Mouse (Mus musculus): ENCODE measurements around the gene Wdr5. TPM values are rescaled to one million over a fixed set of nuclear protein-coding genes. Genes with fewer than 3 reads are reported as not detected.
"Not testable (repeated sequence)": the region's sequence is repeated elsewhere in the genome, so short reads cannot be mapped to it uniquely, and the experiment has no call there.

The Wdr5 gene
- total RNA-seq, 2 experiments from 2014 or later: 25.4 to 28.5 TPM

DNA sequence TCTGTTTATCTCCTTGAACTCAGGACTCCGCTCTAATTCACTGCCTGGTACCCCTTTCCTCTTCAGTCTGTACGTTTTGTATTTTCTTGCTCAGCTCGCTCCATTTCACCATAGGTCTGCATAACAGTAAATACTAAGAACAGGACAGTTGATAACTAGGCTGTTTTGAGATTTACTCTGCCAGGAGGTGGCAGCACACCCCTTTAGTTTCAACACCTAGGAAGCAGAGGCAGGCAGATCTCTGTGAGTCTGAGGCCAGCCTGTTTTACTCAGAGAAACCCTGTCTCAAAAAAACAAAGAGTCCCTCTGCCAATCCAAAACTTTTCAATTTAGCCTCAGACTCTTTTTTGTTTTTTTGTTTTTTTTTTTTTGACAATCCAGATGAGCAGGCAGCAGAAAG, 21.0 kb upstream of the Wdr5 start:
- intact Hi-C loops (cut with DNase I): no loop called here
- no peak for DNase-seq

DNA sequence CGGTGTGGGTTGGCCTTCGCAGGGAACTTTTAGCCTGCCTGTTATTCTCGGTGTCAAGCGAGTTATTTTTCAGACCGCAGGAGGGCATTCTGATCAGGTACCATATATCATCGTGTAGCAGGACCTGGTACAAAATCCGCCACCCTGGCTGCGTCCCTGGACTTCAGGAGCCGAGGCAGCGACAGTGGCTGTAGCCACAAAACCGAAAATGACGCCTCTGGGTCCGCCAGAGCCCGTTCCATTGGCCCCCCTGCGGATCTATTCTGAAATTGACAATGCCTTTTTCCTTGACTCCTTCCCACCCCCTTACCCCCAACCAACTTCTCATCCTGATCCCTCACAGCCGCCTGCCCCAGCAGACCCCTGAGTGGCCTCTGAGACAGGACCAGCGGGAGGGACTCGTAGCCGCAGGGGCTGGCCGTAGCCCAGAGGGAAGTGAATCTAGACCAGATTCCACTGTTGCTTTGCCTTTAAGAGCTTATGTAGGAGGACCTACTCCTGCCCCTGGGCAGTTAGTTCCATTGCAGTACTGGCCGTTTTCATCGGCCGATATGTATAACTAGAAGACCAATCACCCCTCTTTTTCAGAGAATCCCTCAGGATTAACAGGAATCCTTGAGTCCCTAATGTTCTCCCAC, 18.4 kb upstream of the Wdr5 start:
- DNase-seq: no peak
- intact Hi-C loops (cut with DNase I): no loop called here

DNA sequence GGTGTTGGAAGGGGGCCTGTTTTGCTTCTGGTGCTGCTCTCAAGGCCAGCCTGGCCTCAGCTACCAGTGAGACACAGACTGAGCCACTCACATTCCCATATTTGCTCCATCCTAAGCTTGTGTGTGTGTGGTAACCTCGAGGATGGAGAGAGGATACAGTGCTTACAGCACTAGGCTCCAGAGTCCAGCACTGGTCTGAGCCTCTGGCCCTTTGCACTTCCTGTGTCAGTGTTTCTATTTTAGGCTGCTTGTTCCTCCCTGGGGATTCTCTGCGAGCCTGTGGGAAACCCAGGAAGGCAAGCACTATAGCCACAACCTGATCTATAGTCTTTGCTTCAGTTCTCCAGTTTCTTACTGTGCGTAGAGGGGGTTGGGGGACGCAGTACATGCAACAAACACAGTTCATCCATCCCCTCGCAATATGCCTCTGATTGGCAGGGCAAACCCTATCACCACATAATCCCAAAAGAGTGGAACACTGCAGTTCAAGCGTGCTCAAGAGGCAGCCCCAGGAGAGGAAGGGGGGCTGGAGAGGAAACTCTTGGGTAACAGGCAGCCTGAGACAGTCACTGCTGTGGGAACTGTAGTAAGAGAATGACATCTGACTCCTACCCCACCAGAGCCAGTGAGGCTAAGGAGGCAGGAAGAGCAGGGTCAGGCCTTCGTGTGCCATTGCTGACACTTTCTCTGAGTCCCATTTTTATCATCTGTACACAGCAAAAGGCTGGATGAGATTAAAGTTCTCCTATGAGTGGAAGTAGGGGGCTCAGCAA, 10.7 kb upstream of the Wdr5 start:
- peak; percentile 52 to 57 for DNase-seq
- intact Hi-C loops (cut with DNase I): no loop called here

DNA sequence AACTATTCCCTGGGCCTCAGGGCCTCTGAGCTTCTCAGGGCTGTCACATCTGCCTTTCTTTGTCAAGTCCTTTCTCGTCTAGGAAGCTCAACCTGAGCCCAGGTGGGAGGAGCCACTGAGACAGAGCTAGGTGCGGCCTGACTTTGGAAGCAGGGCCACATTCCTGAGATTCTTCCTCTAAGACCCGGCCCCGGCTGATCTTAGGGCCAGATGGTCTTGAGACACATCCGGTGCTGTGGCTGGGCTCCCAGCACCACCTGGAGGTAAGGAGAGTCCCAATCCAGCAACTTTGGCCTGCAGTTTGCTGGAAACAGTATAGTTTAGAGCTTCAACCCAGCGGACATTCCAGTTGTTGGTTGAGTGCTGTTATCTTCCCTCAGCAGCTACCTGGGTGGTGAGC, 9.4 kb upstream of the Wdr5 start:
- intact Hi-C loops (cut with DNase I): no loop called here
- peak; percentile 5 to 12 for DNase-seq

DNA sequence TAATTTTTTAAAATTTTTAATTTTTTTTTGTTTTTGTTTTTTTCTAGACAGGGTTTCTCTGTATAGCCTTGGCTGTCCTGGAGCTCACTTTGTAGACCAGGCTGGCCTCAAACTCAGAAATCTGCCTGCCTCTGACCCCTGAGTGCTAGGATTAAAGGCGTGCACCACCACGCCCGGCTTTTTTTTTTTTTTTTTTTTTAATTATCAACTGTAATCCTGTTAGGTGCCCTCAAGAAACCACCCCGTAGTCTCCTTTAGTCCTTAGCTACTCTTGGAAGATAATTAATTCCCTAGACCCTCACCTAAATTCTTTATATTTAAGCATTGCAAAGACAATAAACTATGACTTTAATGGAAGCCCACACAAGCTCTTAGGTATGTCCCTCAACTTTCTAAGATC, 8.3 kb upstream of the Wdr5 start:
- intact Hi-C loops (cut with DNase I): not testable (repeated sequence)

DNA sequence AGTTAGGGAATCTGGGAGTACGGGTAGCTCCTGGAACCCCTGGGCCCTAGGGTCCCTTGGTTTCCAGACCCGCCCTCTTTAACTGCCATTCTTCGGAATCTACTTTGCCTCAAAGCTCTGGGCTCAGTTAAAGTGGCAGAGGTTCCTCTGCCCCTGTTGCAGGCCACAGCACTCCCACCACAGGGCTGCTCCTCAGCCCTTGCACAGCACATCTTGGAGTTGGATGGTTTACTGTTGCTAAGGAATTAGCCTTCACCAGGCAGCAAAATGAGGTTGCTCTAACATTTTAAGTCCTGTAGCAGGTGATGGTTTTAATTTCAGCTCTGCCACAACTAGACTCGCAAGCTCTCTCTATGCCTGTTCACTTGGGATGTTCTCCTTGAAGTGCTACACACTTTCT, 7.4 kb upstream of the Wdr5 start, which contains the start of gene Brd3:
Gene Brd3 (minus strand): TSS at position 101 of the 400 bp plus-strand sequence.
- intact Hi-C loops (cut with DNase I): no loop called here
- DNase-seq: no peak

More for the DNA sequence above, 8.3 kb upstream of the Wdr5 start:
- DNase-seq: not testable (repeated sequence)

DNA sequence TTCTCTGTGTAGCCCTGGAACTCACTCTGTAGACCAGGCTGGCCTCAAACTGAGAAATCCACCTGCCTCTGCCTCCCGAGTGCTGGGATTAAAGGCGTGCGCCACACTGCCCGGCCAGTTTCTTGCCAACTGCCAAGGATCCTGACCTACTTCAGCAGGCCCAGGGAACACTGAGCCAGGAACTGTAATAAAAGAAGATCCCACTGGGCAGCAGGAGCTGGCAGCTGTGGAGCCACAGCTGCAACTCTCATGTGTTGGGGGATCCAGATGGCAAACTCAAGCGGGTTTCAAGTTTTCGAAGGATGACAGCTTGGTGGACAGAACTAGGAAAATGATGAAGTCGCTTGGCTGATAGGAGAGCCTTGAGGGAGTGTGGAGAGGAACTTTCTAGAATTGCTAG, 4.3 kb upstream of the Wdr5 start:
- DNase-seq: no peak
- intact Hi-C loops (cut with DNase I): no loop called here

DNA sequence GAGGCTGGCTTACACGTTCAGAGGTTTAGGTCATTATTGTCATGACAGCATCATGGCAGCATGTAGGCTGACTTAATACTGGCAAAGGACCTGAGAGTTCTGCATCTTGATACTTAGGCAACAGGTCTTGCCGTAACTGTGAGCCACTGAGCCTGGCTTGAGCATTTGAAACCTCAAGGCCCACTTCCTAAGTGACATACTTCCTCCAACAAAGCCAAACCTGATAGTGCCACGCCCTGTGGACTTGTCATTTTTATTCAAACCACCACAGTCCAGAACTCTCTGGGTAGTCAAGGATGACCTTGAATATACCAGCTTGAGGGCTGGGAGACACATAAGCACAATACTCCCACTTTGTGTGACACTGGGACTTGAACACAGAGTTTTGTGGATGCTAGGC, 2.0 kb upstream of the Wdr5 start:
- DNase-seq: no peak
- intact Hi-C loops (cut with DNase I): no loop called here

DNA sequence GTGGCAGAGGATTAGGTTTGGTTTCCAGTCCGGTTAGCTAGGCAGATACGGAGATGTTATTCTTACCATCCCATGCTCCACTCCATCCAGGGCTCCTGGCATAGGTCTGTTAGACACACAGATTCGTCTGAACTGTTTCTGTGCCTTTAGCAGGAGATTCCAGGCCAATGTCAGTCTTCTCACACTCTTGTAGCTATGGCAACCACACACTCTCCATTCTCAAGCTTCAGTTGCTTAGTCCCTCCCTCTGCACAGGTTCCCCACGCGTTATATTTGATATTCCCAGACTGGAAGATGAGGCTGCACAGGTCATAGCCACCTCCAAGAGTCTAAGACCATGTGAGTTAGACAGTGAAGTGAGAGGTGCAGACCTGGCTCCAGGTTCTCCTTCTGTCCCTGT, 1.1 kb upstream of the Wdr5 start:
- DNase-seq: no peak
- intact Hi-C loops (cut with DNase I): loop anchor here (2.0 kb wide), 1 partner anchor 71 kb away; the partner anchor contains the start of gene Brd3os

DNA sequence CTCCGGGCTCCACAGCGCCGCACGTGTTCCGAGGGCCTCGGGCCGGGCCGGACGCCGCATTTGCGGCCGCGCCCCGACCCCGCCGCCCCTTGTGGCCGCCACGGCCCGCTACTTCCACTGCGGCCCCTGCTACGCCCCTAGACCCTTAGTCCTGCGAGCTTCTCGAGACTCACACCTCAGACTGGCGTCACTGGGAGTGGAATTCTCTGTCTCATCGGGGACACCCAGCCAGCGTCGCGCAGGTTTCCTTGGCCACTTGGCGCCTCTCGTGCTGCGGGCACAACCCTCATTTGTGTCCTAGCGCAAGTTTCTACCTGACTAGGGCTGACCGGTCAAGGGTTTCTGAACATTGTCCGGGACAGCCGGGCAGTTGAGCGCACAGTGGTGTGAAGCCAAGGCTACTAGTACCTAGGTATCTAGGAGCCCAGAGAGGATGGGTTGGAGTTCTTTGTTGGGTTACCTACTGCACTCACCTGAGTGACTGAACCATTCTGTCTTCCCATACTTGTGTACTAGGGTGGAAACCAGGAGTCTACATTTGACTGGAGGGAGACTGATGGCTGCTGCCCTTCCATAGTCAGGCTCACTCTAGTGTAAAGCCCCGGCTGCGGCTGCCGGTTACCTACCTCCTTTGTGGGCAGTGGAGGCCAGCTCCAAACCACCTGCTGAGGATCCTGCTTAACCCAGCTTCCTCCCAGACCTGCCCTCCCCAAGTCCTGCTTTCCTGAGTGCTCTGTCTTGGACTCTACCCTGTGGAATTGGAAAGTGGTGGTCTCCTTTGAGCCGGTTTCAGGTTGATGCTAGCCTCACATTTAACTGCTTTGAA, 597 bp downstream of the Wdr5 start:
- intact Hi-C loops (cut with DNase I): loop anchor here (1.0 to 2.0 kb wide), 3 partner anchors 24 to 73 kb away; partner anchors contain the start of gene Brd3os
- DNase-seq: peak in 1 of 2 experiments; percentile 7

DNA sequence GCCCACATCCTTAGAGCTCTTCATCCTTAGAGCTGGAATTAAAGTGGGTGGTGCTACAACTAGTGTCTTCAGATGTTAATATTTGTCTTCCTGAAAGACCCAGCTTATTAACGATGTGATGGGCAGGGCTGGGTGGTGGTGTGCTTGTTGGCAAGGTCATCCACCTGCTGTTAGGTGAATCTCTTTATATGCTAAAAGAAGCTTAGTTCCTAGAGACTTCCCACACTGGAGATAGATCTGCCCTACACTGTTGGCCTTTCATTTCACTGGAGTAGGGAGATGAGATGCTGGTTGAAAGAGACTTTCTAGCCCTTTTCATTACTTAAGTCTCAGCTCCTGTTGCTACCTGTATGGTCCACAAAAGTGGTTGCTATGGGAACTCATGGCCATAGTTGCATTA, 1.3 kb downstream of the Wdr5 start:
- intact Hi-C loops (cut with DNase I): no loop called here
- no peak for DNase-seq

DNA sequence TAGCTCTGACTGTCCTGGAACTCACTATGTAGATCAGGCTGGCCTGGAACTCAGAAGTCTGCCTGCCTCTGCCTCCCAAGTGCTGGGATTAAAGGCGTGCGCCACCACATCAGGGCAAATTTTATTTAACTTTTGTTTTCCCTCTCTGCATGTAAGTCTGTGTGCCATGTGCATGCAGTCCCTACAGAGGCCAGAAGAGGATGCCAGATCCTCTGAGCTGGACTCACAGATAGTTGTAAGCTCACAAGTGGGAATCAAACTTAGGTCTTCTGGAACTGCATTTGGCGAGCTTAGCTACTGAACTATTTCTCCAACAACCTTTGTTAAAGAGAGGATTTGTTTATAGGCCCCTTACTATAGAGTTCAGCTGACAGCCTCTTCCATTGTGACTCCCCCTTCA, 3.3 kb downstream of the Wdr5 start:
- intact Hi-C loops (cut with DNase I): no loop called here
- DNase-seq: no peak

DNA sequence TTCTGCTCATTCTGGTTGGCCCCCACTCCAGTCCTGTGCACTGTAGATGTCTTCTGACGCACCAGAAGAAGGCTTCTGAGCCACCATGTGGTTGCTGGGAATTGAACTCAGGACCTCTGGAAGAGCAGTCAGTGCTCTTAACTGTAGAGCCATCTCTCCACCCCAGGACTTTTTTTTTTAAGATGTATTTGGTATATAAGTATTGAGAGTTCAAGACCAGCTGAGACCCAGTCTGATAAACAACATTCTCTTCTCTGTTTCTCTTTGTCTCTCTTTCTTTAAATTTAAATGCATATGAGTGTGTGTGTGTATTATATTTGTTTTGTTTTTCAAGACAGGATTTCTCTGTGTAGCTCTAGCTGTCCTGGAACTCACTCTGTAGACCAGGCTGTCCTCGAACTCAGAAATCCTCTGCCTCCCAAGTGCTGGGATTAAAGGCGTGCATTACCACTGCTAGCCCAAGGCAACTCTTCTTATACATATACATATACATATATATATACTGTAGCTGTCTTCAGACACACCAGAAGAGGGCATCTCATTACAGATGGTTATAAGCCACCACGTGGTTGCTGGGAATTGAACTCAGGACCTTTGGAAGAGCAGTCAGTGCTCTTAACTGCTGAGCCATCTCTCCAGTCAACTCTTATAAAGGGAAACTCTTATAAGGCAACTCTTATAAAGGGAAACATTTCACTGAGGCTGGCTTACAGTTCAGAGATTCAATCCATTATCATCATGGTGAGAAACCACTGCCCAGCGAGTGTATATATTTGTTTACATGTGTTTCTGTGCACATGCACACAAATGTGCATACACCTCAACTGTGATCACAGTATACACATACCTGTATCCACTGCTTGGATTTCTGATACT, 23.7 kb downstream of the Wdr5 start:
- intact Hi-C loops (cut with DNase I): loop anchor here (1.0 to 2.0 kb wide), 2 partner anchors 23 to 66 kb away; partner anchors contain the start of gene Wdr5
- not testable (repeated sequence) for DNase-seq

DNA sequence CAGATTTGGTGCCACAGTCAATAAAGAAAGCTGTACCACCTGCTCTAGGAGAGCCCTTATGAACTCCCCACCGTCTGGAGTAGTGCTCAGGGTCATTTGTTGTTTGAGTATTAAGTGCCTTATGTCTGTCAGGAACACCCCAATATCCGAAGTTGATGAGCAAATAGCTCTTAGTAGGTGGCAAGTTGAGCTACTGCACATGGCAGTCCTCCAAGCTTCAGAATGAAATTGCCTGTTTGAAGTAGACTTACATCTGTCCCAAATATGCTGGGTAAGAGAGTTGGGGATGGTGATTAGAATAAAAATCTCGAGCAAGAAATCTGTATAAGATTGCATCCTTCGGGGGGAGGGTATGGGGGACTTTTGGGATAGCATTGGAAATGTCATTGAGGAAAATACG, 24.4 kb downstream of the Wdr5 start:
- intact Hi-C loops (cut with DNase I): loop anchor here (1.0 to 2.0 kb wide), 2 partner anchors 24 to 67 kb away; partner anchors contain the start of gene Wdr5
- DNase-seq: peak in 1 of 2 experiments; percentile 26

DNA sequence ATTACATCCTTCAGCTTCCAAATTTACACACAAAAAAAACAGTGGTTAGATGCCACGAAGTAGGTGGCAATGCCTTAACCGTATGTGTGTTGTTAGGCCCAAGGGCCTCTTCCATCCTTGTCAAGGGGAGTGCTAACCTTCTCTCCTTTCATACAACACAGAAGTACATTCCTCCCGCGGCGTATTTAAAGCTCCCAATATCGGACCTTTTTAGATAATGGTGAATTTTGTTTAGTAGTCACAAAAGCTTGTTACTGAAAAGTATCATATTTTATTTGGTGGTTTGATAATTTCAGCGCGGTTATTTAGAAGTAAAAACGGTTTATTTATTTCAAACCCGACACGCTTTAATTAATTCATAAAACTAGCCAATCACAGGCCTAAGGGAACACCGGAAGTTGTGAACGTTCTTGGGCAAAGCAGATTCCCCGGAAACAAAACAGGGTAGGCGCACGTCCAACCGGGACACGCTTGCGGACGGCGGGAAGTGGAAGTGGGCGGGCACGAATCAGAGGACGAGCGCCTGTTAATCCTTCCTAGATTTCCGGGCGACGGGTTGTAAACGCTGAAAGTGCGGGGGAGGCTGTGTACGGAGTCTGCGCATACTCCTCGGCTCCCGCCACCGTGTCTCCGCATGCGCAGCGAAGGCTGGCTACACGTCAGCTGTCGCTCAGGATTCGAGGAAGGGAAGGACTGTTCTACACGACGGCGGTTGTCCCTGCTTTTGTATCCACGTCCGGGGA, 25.0 kb downstream of the Wdr5 start:
- peak; percentile 99 for DNase-seq
- intact Hi-C loops (cut with DNase I): loop anchor here (1.0 to 2.0 kb wide), 2 partner anchors 25 to 67 kb away; partner anchors contain the start of gene Wdr5

DNA sequence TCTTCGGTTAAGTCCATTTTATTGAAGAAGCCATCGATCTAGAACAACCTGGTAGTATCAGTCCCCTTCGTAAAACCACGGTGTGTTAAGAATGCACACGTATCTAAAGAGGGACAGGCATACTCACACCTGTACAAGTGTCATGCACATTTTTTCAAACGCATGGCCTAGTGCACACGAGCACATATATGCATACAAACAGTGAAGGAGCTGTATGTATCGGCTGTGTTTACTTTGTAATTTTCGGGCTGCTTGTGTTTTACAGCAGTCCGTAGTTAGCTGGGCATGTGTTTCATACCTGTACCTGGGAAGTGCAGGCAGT, 25.5 kb downstream of the Wdr5 start:
- DNase-seq: peak in 1 of 2 experiments; percentile 15
- intact Hi-C loops (cut with DNase I): no loop called here

DNA sequence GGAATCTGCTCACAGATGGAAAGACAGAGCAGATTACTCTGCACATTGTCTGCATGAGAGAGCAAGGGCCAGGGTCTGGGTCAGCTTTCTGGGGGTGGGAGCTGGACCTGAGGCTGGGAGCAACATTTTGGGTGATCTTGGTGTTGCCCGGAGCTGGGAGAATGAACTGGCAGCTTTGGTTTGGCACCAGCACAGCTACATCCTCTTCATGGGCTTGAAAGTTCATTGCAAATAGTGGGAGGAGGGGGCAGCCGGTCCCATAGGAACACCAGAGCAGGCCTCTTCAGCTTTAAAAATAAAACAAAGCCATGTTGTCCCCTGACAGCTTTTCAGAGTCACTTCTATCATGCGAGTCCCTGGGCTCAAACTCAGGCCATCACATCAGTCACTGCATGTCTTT, 26.3 kb downstream of the Wdr5 start:
- DNase-seq: no peak
- intact Hi-C loops (cut with DNase I): no loop called here

DNA sequence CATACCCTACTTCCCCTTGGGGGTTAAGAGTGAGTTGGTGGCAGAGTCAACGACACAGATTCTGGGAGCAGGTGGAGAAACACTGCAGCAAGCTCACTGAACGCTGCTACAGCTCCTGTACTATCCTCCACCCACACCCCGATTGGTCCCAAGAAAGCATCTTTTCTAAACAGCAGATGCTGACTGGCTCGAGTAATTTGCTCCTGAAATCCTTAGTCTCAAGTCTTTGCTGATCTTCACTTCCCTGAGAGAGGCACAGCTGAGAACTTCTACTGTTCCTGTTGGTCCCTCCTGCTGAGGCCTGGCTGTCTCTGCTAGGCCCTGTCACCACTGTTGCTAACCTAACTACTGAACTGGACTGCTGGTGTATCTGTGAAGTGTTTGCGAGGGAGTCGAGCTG, 29.7 kb downstream of the Wdr5 start:
- no peak for DNase-seq
- intact Hi-C loops (cut with DNase I): no loop called here

DNA sequence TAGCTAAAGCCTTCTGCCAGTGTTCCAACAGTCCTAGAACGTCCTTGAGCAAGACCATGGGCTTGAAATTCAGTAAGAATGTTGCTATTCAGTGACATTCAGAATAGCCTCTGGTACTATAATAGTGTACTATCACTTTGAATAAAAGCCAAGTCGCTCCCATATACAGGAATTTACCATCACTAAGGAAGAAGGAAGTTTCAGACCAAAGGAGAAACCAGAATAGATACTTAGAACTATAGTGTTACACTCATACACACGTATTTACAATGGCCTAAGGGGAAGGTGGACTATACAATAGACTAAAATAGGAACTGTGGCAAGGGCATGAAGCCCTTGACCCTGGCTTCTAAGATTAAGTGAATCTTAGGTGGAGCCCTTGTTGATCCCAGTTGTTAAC, 30.6 kb downstream of the Wdr5 start:
- DNase-seq; intact Hi-C loops (cut with DNase I): not testable (repeated sequence)

Data from heart, postnatal 10 days (tissue).